Mouse (Mus musculus) mesoderm, embryonic 11.5 days (tissue): ENCODE results near the gene Frmd8.
"Not testable (repeated sequence)": the region's sequence is repeated elsewhere in the genome, so short reads cannot be mapped to it uniquely, and the experiment has no call there.

Experiments used
- DNase-seq: peaks from one replicate; pipeline ENCODE4 v3.0.0-alpha.2; 2012; ENCODE audit warnings: low read depth, low spot score

Frmd8 gene

GRCm38 (mm10) chr19:5885838-5886237 is 10.8 kb upstream of the Frmd8 start:
- DNase-seq: peak; percentile 46

DNA sequence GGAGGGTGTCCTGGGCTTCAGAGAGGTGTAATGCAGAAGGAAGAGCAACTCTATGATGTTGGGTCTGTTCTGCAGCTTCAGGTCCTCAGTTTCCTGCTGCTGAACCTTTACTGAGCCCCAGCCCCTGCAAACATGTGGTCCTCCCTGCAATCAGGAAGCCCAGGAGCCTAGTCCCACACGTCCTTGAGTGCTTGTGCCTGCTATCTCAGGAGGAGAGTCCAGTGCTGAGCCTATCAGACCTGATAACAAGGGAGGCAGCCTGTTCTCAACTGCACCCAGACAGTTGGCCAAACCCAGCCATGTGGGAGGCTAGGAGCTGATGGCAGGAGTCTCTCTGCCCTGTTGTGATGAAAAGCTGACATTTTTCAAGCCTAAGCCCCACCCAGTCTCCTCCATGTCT is 8.9 kb upstream of the Frmd8 start:
- DNase-seq: no peak

DNA sequence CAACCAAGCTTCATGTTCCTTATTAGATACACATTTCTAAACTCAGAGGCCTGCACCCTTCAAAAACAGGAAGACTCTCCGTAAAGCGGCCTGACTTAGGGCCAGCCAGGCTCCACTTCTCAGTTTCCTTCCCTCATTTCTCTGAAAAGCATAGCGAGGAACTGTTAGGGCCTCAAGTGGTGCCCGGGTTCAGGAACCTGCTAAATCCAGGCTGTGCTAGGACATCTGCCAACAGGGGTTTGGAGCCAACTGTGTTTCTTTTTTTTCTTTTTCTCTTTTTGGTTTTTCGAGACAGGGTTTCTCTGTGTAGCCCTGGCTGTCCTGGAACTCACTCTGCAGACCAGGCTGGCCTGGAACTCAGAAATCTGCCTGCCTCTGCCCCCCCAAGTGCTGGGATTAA is 7.0 kb upstream of the Frmd8 start:
- not testable (repeated sequence) for DNase-seq

GRCm38 (mm10) chr19:5881155-5881554 is 6.1 kb upstream of the Frmd8 start:
- no peak for DNase-seq

- no peak for DNase-seq
Measured at GRCm38 (mm10) chr19:5879735-5880134, 4.7 kb upstream of the Frmd8 start.

- no peak for DNase-seq
Measured at GRCm38 (mm10) chr19:5878916-5879315, 3.8 kb upstream of the Frmd8 start.

GRCm38 (mm10) chr19:5878362-5878722 is 3.3 kb upstream of the Frmd8 start:
- DNase-seq: no peak

DNA sequence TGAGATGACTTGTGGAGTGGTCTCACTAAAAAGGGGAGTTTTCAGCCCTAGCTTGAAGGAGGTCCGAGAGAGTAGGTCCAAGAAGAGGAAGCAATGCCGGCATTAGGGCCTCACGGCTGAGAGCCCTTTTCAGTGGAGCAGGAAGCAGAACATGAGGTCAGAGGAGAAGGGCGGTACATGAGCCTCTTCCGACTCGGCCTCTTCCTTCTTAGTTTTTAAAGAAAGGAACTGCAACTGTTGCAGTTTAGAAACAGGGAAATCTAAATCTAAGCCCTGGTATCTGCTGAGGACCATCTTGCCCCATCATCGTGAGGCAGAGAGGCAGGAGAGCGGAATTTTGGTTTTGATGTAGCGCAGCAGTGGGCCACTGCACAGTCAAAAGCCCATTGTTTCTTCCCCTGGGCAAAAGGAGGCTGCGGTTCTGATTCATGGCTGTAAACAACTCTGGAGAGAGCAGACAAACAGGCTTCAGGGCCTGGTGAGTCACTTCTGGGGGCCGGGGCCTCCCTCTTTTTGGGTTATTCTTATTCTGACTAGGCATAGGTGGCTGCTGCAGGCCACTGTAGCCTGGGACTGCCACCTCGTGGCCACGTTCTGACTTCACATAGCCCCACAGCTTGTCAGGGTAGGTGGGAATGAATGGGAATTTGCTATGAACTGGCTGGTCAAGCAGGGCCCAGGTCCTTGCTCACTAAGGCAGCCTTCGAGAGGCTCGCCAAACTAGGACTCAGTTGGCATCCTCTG is 2.7 kb upstream of the Frmd8 start, which contains the start of gene Slc25a45:
Gene Slc25a45, plus strand, starts transcription at position 191 of the 744 bp plus-strand sequence.
- peak; percentile 68 for DNase-seq

DNA sequence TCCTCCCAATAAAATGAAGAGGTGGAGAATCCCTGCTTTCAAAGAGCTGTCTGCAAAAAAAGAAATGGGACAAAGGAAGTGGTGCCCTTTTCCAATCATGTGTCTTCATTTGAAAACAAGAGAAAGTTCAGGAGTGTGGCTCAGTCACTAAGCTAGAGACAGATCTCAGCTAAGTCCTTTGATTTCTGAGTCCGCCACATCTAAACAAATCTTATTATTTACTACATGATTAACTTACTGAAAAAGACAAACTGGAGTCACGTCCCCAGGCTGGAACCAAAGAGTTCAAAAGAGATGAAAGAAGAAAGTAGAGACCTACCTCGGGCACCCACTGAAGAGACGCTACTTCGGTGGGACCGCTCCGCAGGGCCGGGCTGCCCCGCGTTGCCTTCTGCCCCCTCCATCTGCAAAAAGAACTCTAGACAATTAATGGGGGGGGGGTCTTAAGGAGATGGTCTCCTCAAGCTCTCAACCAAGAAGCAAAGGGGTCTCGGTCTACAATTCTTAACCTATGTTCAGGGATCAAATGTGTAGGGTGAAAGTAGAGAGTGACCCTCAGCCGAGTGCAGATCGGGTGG is 594 bp downstream of the Frmd8 start:
- DNase-seq: no peak

- DNase-seq: no peak
Measured at GRCm38 (mm10) chr19:5872931-5873556, 2.0 kb downstream of the Frmd8 start.

- DNase-seq: no peak
Measured at GRCm38 (mm10) chr19:5872528-5872927, 2.5 kb downstream of the Frmd8 start.

- no peak for DNase-seq
Measured at GRCm38 (mm10) chr19:5871683-5872082, 3.4 kb downstream of the Frmd8 start.

GRCm38 (mm10) chr19:5871273-5871672 is 3.8 kb downstream of the Frmd8 start:
- DNase-seq: peak; percentile 75

- no peak for DNase-seq
Measured at GRCm38 (mm10) chr19:5868096-5868495, 7.0 kb downstream of the Frmd8 start.

- no peak for DNase-seq
Measured at GRCm38 (mm10) chr19:5864710-5865398, 10.2 kb downstream of the Frmd8 start.

- no peak for DNase-seq
Measured at GRCm38 (mm10) chr19:5863776-5864175, 11.3 kb downstream of the Frmd8 start.

- no peak for DNase-seq
Measured at GRCm38 (mm10) chr19:5862335-5863085, 12.6 kb downstream of the Frmd8 start.

- no peak for DNase-seq
Measured at GRCm38 (mm10) chr19:5856604-5857003, 18.5 kb downstream of the Frmd8 start.

GRCm38 (mm10) chr19:5852035-5852722 is 22.9 kb downstream of the Frmd8 start:
- no peak for DNase-seq

DNA sequence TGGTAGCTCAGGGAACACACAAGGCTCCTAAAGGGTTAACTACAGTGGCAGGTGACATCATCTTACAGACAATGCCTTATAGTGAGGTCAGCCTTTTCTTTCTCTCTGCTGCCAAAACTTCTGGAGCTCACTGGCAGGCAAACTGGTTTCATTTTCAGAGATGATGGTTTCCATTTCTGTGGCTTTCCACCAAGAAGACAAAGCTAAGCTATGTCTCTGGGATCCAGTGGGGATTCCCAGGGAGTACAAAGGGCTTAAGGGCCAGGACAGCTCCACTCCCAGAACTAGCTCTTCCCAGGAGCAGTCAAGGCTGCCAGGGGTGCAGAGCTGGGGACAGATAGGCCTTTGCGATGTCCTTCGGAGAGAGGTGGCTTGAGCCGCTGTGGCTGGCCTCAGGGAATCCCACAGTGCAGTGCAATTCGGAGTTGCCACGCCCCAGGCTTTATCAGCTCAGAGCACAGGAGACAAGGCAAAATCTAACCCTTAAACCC is 23.5 kb downstream of the Frmd8 start:
- no peak for DNase-seq

DNA sequence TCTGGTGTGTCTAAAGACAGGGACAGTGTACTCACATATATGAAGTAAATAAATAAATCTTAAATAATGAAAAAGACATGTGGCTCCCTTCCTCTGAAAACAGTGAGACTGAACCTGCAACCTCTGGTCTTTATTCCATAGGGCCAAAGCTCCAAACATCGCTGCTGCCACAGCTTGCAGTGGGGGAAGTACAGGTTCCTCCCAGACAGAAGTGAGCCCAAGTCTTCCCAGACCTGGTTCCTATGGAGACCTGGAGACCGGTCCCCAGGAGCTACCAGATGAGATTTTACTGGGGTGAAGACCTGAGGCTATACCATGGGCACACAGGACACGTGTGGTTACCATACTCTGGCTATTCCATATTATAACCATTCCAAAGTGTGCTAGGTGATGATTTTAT is 24.2 kb downstream of the Frmd8 start:
- no peak for DNase-seq
